ENCODE assay signal across 25 mouse cellular contexts in genomic region chr4:146494980-146495379, GRCm38 (mm10). TPM values are rescaled to one million over a fixed set of nuclear protein-coding genes. Genes with fewer than 3 reads are reported as not detected.
DNase-seq lines count a peak whose midpoint lies in the region; ATAC-seq and TF ChIP-seq lines count a peak whose summit lies in the region.
"Had no signal": no experiment of that assay in that cellular context is flagged by ENCODE, and none has a peak within 500 bp of the region (broad histone marks: within the 10 kb centered on the region; RNA-seq: fewer than 3 reads in every experiment).

No protein-coding gene starts in this region.

- 63% methylated on average over 4 of the region's 4 CpGs for WGBS in hindbrain, postnatal 0 days
- 70% methylated on average over 4 of the region's 4 CpGs for WGBS in hindbrain, embryonic 10.5 days
- WGBS in liver, embryonic 12.5 days (ENCODE audit: insufficient replicate concordance): 52% methylated on average over 4 of the region's 4 CpGs
- 45% methylated on average over 4 of the region's 4 CpGs for WGBS in liver, embryonic 16.5 days (ENCODE audit: insufficient replicate concordance)

- H3K27me3 ChIP-seq in hindbrain, postnatal 0 days (ENCODE audit: insufficient read depth, low read length): no peaks in the 10 kb centered on the region
- no peaks in the 10 kb centered on the region for H3K27me3 ChIP-seq in hindbrain, embryonic 10.5 days (ENCODE audit: insufficient read depth, poor library complexity, severe bottlenecking)
- H3K27me3 ChIP-seq in liver, embryonic 12.5 days (replicated peaks): no peaks in the 10 kb centered on the region
- H3K27me3 ChIP-seq in liver, embryonic 16.5 days (ENCODE audit: control insufficient read depth, insufficient read depth, low read depth, low read length): no peaks in the 10 kb centered on the region
- H3K27me3 ChIP-seq: CH12.LX; embryonic facial prominence, embryonic 13.5 days; forebrain, embryonic 13.5 days; heart, embryonic 13.5 days; liver, embryonic 13.5 days; lung, embryonic 15.5 days had no signal

- H3K9ac ChIP-seq in hindbrain, postnatal 0 days (replicated peaks; ENCODE audit: low read length): no peak overlapping the region
- no peak overlapping the region for H3K9ac ChIP-seq in liver, embryonic 12.5 days
- no peak overlapping the region for H3K9ac ChIP-seq in liver, embryonic 16.5 days (ENCODE audit: low read depth, low read length)
- H3K9ac ChIP-seq: embryonic facial prominence, embryonic 13.5 days; forebrain, embryonic 13.5 days; heart, embryonic 13.5 days; liver, embryonic 13.5 days; lung, embryonic 15.5 days had no signal

- DNase-seq in hindbrain, postnatal 0 days (ENCODE audit: low spot score): peak; percentile 1
- DNase-seq in hindbrain, embryonic 10.5 days (ENCODE audit: low spot score): no peak
- DNase-seq in liver: no peak
- DNase-seq in ES-CJ7 (ENCODE audit: low read depth, low spot score): peak; percentile 31
- no peak for DNase-seq in frontal cortex, postnatal 36 days (ENCODE audit: low spot score in 2 of 2)
- DNase-seq: adrenal gland, adult 8-10 months; B cell, adult 2 months; cerebellum, adult 18-20 months; cerebellum, postnatal 14 days; heart, postnatal 14 days; kidney, adult 11 months; kidney, postnatal 14 days; left cerebral cortex, postnatal 4 days; liver, embryonic 13.5 days; midbrain, embryonic 14.5 days; right cerebral cortex, adult 18-20 months had no signal

- ATAC-seq in hindbrain, postnatal 0 days: peak; percentile 46; the same call in 1 of the 2 replicates
- ATAC-seq in liver, embryonic 12.5 days: peak; percentile 27; the same call in 1 of the 2 replicates
- peak; percentile 39; the same call in 1 of the 2 replicates for ATAC-seq in liver, embryonic 16.5 days (ENCODE audit: low read depth)
- ATAC-seq: forebrain, embryonic 13.5 days; hindbrain, embryonic 16.5 days had no signal

- H3K9me3 ChIP-seq in hindbrain, postnatal 0 days (ENCODE audit: low read length): peaks cover 52% of the 10 kb centered on the region
- peaks cover 79% of the 10 kb centered on the region for H3K9me3 ChIP-seq in hindbrain, embryonic 10.5 days
- H3K9me3 ChIP-seq in liver, embryonic 12.5 days (replicated peaks): peaks cover 61% of the 10 kb centered on the region
- peaks cover 23% of the 10 kb centered on the region for H3K9me3 ChIP-seq in liver, embryonic 16.5 days (replicated peaks; ENCODE audit: control insufficient read depth, low read length)

- no peak for TF ChIP-seq CTCF in hindbrain, postnatal 0 days (IDR thresholded peaks at IDR 0.05; ENCODE audit: low read depth)

- no peaks in the 10 kb centered on the region for H3K36me3 ChIP-seq in hindbrain, postnatal 0 days (ENCODE audit: insufficient read depth, low read length)
- no peaks in the 10 kb centered on the region for H3K36me3 ChIP-seq in hindbrain, embryonic 10.5 days
- H3K36me3 ChIP-seq in liver, embryonic 12.5 days: no peaks in the 10 kb centered on the region
- no peaks in the 10 kb centered on the region for H3K36me3 ChIP-seq in liver, embryonic 16.5 days (ENCODE audit: control insufficient read depth, insufficient read depth)
- H3K36me3 ChIP-seq: embryonic facial prominence, embryonic 13.5 days; heart, embryonic 13.5 days; liver, embryonic 13.5 days; lung, embryonic 15.5 days had no signal

- no peak overlapping the region for H3K4me3 ChIP-seq in hindbrain, postnatal 0 days (ENCODE audit: low read length)
- H3K4me3 ChIP-seq in hindbrain, embryonic 10.5 days: no peak overlapping the region
- H3K4me3 ChIP-seq in liver, embryonic 12.5 days: no peak overlapping the region
- no peak overlapping the region for H3K4me3 ChIP-seq in liver, embryonic 16.5 days (ENCODE audit: low read depth, low read length)
- H3K4me3 ChIP-seq: embryonic facial prominence, embryonic 13.5 days; forebrain, embryonic 13.5 days; heart, embryonic 13.5 days; liver, embryonic 13.5 days; lung, embryonic 15.5 days had no signal

- H3K4me1 ChIP-seq in hindbrain, postnatal 0 days (ENCODE audit: insufficient read depth, low read length): no peaks in the 10 kb centered on the region
- H3K4me1 ChIP-seq in hindbrain, embryonic 10.5 days (replicated peaks): no peaks in the 10 kb centered on the region
- no peaks in the 10 kb centered on the region for H3K4me1 ChIP-seq in liver, embryonic 12.5 days
- H3K4me1 ChIP-seq in liver, embryonic 16.5 days (ENCODE audit: control insufficient read depth, low read depth, low read length): no peaks in the 10 kb centered on the region
- H3K4me1 ChIP-seq: embryonic facial prominence, embryonic 13.5 days; forebrain, embryonic 13.5 days; heart, embryonic 13.5 days; liver, embryonic 13.5 days; lung, embryonic 15.5 days had no signal

- H3K27ac ChIP-seq in hindbrain, postnatal 0 days: no peak overlapping the region
- H3K27ac ChIP-seq in hindbrain, embryonic 10.5 days: no peak overlapping the region
- no peak overlapping the region for H3K27ac ChIP-seq in liver, embryonic 12.5 days
- no peak overlapping the region for H3K27ac ChIP-seq in liver, embryonic 16.5 days (ENCODE audit: low read length)
- H3K27ac ChIP-seq: embryonic facial prominence, embryonic 13.5 days; forebrain, embryonic 13.5 days; heart, embryonic 13.5 days; liver, embryonic 13.5 days; lung, embryonic 15.5 days had no signal

- H3K4me2 ChIP-seq in hindbrain, postnatal 0 days (ENCODE audit: low read depth, low read length): no peak overlapping the region
- no peak overlapping the region for H3K4me2 ChIP-seq in liver, embryonic 12.5 days
- H3K4me2 ChIP-seq in liver, embryonic 16.5 days (ENCODE audit: low read depth, low read length): no peak overlapping the region
- H3K4me2 ChIP-seq: embryonic facial prominence, embryonic 13.5 days; forebrain, embryonic 13.5 days; heart, embryonic 13.5 days; liver, embryonic 13.5 days; lung, embryonic 15.5 days had no signal

RNA-seq across cellular contexts. Expression of gene Zfp981, which starts 6.8 kb away (rescaled TPM):
- 0.16 TPM in 1 of 2 replicates, not detected in the other for total RNA-seq in hindbrain, postnatal 0 days (2014; rRNA removed)
- 0.08 and 0.11 TPM in 2 replicates for polyA plus RNA-seq in hindbrain, postnatal 0 days (2015; fragmentation: Nextera tagmentation; extraction: Ambion mirVana)
- 0.14 TPM in 2 replicates for polyA plus RNA-seq in hindbrain, embryonic 10.5 days (2016; fragmentation: Nextera tagmentation; extraction: Ambion mirVana)
- polyA plus RNA-seq in liver, embryonic 12.5 days (2016; fragmentation: Nextera tagmentation; extraction: Ambion mirVana): 0.15 and 0.17 TPM in 2 replicates
- polyA plus RNA-seq in liver, embryonic 16.5 days (2015; fragmentation: Nextera tagmentation; extraction: Ambion mirVana): 0.02 TPM in 1 of 2 replicates, not detected in the other
- total RNA-seq: CH12.LX; megakaryocyte, adult 5-6 weeks had no signal
- polyA plus RNA-seq: heart, embryonic 13.5 days; lung, embryonic 15.5 days had no signal

RNA-seq across cellular contexts. Expression of gene Zfp992, which starts 46.2 kb away (rescaled TPM):
- total RNA-seq in hindbrain, postnatal 0 days (2014; rRNA removed): 2.5 and 3.0 TPM in 2 replicates
- 1.6 and 2.2 TPM in 2 replicates for polyA plus RNA-seq in hindbrain, postnatal 0 days (2015; fragmentation: Nextera tagmentation; extraction: Ambion mirVana)
- polyA plus RNA-seq in hindbrain, embryonic 10.5 days (2016; fragmentation: Nextera tagmentation; extraction: Ambion mirVana): 2.5 and 4.0 TPM in 2 replicates
- 4.7 and 4.8 TPM in 2 replicates for polyA plus RNA-seq in liver, embryonic 12.5 days (2016; fragmentation: Nextera tagmentation; extraction: Ambion mirVana)
- polyA plus RNA-seq in liver, embryonic 16.5 days (2015; fragmentation: Nextera tagmentation; extraction: Ambion mirVana): 1.5 and 1.6 TPM in 2 replicates

Comparison
In these comparisons a context has a peak if more than half of its experiments do, and no peak if none do; other contexts are left out.
1. DNase-seq: peak in hindbrain, postnatal 0 days (single experiment) and ES-CJ7 (single experiment); none in hindbrain, embryonic 10.5 days (single experiment), liver (single experiment) and frontal cortex, postnatal 36 days (0 of 2).
2. Peak in every context shown above with its lines, with median percentiles within 50 percentile points of each other: ATAC-seq.